Mouse (Mus musculus) megakaryocyte, embryonic 14.5 days (primary cell): ENCODE measurements around the gene Pdhb.

ENCODE experiments used
- FLI1 ChIP-seq: IDR thresholded peaks from 2 replicates; pipeline ENCODE4 v1.6.1; 2012; ENCODE audit warnings: low read length, inconsistent platforms, mixed read lengths
- GATA1 ChIP-seq: IDR thresholded peaks from 3 replicates; pipeline ENCODE4 v1.6.1; 2012; ENCODE audit warnings: mixed read lengths, low read length, inconsistent platforms, borderline replicate concordance

- TF ChIP-seq GATA1 = no peak
- no peak for TF ChIP-seq FLI1
Observed at GRCm38 (mm10) chr14:8145594-8146558, 26.9 kb downstream of the Pdhb start.
